Mouse (Mus musculus) hindbrain, embryonic 12.5 days (tissue): Measurements from ENCODE around the gene Pcmt1. TPM values are rescaled to one million over a fixed set of nuclear protein-coding genes. Genes with fewer than 3 reads are reported as not detected.

ENCODE experiments used
- ATAC-seq: fragments of 200-750 bp; cut with Nextera tagmentation; 2 replicates; pipeline ENCODE4 v1.8.0; 2017; ENCODE audit warnings: moderate TSS enrichment; ENCODE audit not compliant: low FRiP score
- H3K27ac ChIP-seq: fragments of 300-500 bp; sonication (generic); 2 replicates; pipeline ENCODE4 v1.5.1; 2016; ENCODE audit warnings: mild to moderate bottlenecking
- H3K27me3 ChIP-seq: fragments of 300-500 bp; sonication (generic); 2 replicates; pipeline ENCODE4 v1.6.1; 2016; ENCODE audit warnings: mild to moderate bottlenecking
- H3K36me3 ChIP-seq: fragments of 300-500 bp; sonication (generic); 2 replicates; pipeline ENCODE4 v1.6.1; 2016; ENCODE audit warnings: mild to moderate bottlenecking
- H3K4me1 ChIP-seq: fragments of 300-500 bp; sonication (generic); 2 replicates; pipeline ENCODE4 v1.6.1; 2016
- H3K4me2 ChIP-seq: fragments of 300-500 bp; sonication (generic); replicated peaks from 2 replicates; pipeline ENCODE4 v1.6.1; 2016; ENCODE audit warnings: mild to moderate bottlenecking
- H3K4me3 ChIP-seq: fragments of 300-500 bp; sonication (generic); 2 replicates; pipeline ENCODE4 v1.5.1; 2016; ENCODE audit warnings: mild to moderate bottlenecking
- H3K9ac ChIP-seq: fragments of 300-500 bp; sonication (generic); 2 replicates; pipeline ENCODE4 v1.6.1; 2016; ENCODE audit warnings: mild to moderate bottlenecking, moderate library complexity
- H3K9me3 ChIP-seq: fragments of 300-500 bp; sonication (generic); replicated peaks from 2 replicates; pipeline ENCODE4 v1.6.1; 2016; ENCODE audit warnings: mild to moderate bottlenecking
- WGBS: fragments of 180-500 bp; shearing (Covaris S2); methylation state at CpG from one replicate; pipeline ENCODE4 v1.1.7; 2016; 5-methylcytosine and 5-hydroxymethylcytosine counted together
- polyA plus RNA-seq: library from polyadenylated mRNA; unstranded; fragments of >200 nt; fragmentation: Nextera tagmentation; extraction: Ambion mirVana; gene quantifications from 2 replicates; pipeline ENCODE4 v1.2.1, GENCODE M21; 2016

Pcmt1 gene
- polyA plus RNA-seq, 1 experiment from 2014 or later = 136 TPM

DNA sequence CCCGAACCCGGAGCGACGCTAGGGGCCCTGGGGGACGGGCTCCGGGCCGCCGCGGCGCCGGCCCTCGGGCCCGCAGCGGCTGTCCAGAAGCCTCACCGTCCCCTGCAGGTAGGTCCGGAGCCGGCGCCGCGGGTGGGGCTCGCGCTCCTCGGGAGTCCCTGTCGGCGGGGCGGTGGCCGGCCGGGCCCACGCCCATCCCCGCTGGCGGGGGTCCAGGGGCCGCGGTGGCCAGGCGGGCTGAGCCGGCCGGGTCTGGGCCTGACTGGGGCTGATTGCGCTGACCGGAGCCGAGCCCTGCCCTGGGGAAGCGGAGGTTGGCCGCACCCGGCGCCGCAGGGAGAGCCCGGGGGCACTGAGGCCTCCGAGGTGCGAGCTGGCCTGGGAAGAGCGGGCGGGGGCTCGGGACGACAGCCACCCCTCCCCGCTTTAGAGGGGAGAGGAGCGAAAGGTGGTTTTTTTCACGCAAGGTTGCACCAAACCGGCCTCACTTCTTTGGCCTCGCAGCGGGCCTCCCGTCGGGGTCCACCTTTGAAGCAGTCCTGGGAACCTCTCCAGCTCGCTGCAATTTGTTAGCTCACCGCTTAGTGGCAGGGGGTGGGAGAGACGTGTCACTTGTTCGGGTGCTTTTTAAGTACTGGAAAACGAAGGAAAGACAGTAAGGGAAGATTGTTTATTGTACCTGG, 548 bp upstream of the Pcmt1 start:
- Histone ChIP-seq H3K4me1 (peaks cover 29% of the 10 kb centered on the region), H3K27ac (peak overlapping the region; percentile 96), H3K27me3 (no peaks in the 10 kb centered on the region), H3K4me3 (peak overlapping the region; percentile 100), H3K36me3 (peaks cover 22% of the 10 kb centered on the region), H3K4me2 (peak overlapping the region; percentile 63), H3K9me3 (no peaks in the 10 kb centered on the region), H3K9ac (peak overlapping the region; percentile 100)
- ATAC-seq = peak; percentile 86
- WGBS = under 1% methylated on average over 63 of the region's 64 CpGs

DNA sequence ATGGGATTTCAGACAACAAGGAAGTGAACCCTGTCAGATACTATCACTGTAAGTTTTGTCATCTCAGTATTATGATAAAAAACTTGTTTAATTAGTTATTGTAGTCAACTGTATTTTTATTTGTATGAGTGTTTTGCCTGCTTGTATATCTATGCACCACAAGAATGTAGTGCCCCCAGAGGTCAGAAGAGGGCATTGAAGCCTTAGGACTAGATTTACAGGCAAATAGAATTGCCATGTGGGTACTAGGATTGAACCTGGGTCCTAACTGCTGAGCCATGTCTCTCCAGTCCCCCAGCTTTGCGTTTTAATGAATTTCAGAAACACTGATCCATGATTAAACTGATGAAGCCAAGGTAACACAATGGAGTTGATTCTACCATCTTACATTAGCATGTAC, 7.3 kb downstream of the Pcmt1 start:
- H3K4me3 ChIP-seq = no peak overlapping the region
- H3K27me3 ChIP-seq = no peaks in the 10 kb centered on the region
- 0 out of 2 replicates have a peak, but pooled peaks cover 3% of the 10 kb centered on the region for H3K4me1 ChIP-seq
- WGBS = 71% methylated on average over 1 of the region's 1 CpGs
- no peak overlapping the region for H3K27ac ChIP-seq
- H3K36me3 ChIP-seq = peaks cover 49% of the 10 kb centered on the region
- no peak overlapping the region for H3K4me2 ChIP-seq
- no peaks in the 10 kb centered on the region for H3K9me3 ChIP-seq
- no peak overlapping the region for H3K9ac ChIP-seq
- no peak for ATAC-seq

DNA sequence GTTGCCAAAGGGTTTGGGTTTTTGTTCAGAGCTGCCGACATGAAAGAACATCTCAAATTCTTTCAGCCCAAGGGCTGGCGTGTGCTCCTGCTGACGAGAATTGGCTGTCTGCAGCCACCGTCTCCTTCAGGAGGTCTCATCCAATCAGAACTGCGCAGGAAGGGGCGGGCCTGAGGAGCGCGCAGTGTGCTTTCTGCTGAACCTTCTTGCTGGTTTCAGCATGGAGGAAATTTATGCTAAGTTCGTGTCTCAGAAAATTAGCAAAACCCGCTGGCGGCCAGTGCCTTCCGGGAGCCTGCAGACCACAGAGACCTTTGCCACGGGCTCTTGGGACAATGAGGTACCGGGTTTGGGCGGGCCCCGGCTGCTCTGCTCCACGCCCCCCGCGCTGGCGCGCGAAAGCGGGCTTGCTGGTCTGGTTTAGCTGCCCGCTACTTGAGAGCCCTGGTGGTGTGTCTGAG, 13.6 kb downstream of the Pcmt1 start, which contains the start of gene Nup43:
Gene Nup43 (plus strand): TSS at position 162 of the 461 bp plus-strand sequence.
- Histone ChIP-seq H3K4me3 (peak within 1 kb of the TSS; percentile 80), H3K9me3 (no peaks in the 10 kb centered on the region), H3K36me3 (0 out of 2 replicates have a peak, but pooled peaks cover 11% of the 10 kb centered on the region), H3K4me1 (peaks cover 13% of the 10 kb centered on the region), H3K27ac (peak within 1 kb of the TSS; percentile 72), H3K9ac (peak within 1 kb of the TSS; percentile 69), H3K4me2 (peak within 1 kb of the TSS; percentile 80), H3K27me3 (no peaks in the 10 kb centered on the region)
- 0% methylated on average over 24 of the region's 24 CpGs for WGBS
- peak; percentile 82 for ATAC-seq

DNA sequence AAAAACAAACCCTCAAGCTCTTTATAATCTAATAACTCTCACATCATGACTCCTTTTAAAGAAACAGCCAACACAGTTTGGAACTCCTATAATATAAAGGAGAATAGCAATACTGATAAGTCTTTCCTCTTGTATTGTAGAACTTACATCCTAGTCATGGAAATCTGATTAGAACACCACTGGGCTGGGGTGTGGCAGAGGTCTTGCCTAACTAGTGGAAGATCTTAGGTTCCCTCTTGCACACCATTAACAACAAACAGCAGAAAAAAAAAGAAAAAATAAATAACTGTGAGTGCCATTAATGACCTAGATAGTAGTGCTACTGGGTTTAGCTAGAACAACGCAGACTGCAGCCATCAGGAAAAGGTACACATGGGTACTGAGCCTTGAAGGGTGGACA, 16.0 kb downstream of the Pcmt1 start:
- Histone ChIP-seq H3K4me3 (no peak overlapping the region), H3K9me3 (no peaks in the 10 kb centered on the region), H3K27me3 (no peaks in the 10 kb centered on the region), H3K4me2 (no peak overlapping the region), H3K27ac (no peak overlapping the region), H3K36me3 (0 out of 2 replicates have a peak, but pooled peaks cover 4% of the 10 kb centered on the region), H3K9ac (no peak overlapping the region), H3K4me1 (peaks cover 18% of the 10 kb centered on the region)
- ATAC-seq = no peak
- 91% methylated on average over 1 of the region's 1 CpGs for WGBS

DNA sequence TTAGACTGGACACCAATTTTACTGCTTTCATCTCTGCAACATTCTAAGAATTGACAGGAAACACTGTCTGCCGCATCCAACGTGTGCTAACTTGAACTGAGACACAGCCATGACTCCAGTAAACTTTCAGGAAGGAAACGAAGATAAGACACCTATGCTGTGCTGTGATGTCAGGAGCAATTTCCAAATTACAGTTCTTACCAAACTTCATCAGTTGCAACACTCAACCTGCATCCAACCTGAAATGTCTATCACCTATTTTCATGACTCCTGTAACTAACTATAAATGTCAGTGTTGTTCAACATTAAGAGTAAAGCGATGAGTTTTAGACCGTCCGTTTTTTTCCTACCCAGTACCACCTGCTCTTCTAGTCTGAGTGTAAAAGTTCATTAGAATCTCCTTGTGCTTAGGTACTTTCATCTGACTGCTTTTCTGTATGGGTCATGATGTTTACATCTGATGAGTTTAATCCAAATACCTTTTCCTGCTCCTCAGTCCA, 16.9 kb downstream of the Pcmt1 start:
- H3K27ac ChIP-seq = 0 out of 2 replicates have a peak overlapping the region, but pooled peaks have one; percentile 92
- 73% methylated on average over 6 of the region's 6 CpGs for WGBS
- ATAC-seq = no peak

GRCm38 (mm10) chr10:7663159-7664026, 17.5 kb downstream of the Pcmt1 start:
- Histone ChIP-seq H3K27me3 (no peaks in the 10 kb centered on the region), H3K4me2 (peak overlapping the region; percentile 83), H3K9me3 (no peaks in the 10 kb centered on the region), H3K36me3 (no peaks in the 10 kb centered on the region), H3K4me1 (peaks cover 17% of the 10 kb centered on the region), H3K9ac (peak overlapping the region; percentile 89), H3K27ac (peak overlapping the region; percentile 92), H3K4me3 (peak overlapping the region; percentile 94)
- peak; percentile 95 for ATAC-seq
- WGBS = under 1% methylated on average over 63 of the region's 64 CpGs

More for the DNA sequence above, 16.9 kb downstream of the Pcmt1 start:
- H3K9me3 ChIP-seq = no peaks in the 10 kb centered on the region
- H3K27me3 ChIP-seq = no peaks in the 10 kb centered on the region
- H3K4me2 ChIP-seq = peak overlapping the region; percentile 83
- H3K4me3 ChIP-seq = peak overlapping the region; percentile 94
- H3K9ac ChIP-seq = peak overlapping the region; percentile 89; the same call in 1 of the 2 replicates
- H3K4me1 ChIP-seq = peaks cover 18% of the 10 kb centered on the region
- no peaks in the 10 kb centered on the region for H3K36me3 ChIP-seq

DNA sequence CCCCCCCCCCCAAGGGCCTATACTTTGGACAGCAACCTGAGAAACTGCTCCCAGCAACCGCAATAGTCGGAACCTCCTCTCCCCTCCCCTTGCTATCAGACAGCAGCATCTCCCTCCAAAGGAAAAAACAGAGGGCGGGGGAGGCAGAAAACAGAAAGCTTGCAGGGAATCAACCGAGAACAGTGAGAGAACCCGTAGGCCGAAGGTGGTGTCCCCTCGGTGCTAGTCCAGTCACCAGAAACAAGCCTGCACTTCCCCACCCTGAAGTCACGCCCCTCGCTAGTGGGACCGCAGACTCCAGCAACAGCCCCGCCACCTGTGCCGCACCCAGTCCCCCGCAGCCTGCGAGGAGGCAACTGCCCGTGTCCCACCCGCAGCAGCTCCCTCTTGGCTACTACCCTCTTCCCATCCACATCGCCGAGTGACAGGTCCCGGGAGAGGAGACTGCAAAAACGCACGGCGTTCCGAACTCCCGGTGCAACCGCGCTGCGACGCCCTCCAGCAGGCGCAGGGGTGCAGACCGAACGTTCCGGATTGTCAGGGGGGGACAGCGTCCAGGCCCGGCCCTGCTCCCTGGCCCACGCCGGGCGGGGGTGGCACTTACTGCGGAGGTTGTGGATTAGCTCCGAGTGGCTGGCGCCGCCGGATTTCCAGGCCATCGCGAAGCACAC, 18.3 kb downstream of the Pcmt1 start:
- Histone ChIP-seq H3K27ac (peak overlapping the region; percentile 92), H3K36me3 (no peaks in the 10 kb centered on the region), H3K4me3 (peak overlapping the region; percentile 94), H3K9ac (peak overlapping the region; percentile 89), H3K9me3 (no peaks in the 10 kb centered on the region), H3K4me1 (peaks cover 10% of the 10 kb centered on the region), H3K4me2 (peak overlapping the region; percentile 83), H3K27me3 (no peaks in the 10 kb centered on the region)
- WGBS = under 1% methylated on average over 44 of the region's 44 CpGs
- ATAC-seq = peak; percentile 79

DNA sequence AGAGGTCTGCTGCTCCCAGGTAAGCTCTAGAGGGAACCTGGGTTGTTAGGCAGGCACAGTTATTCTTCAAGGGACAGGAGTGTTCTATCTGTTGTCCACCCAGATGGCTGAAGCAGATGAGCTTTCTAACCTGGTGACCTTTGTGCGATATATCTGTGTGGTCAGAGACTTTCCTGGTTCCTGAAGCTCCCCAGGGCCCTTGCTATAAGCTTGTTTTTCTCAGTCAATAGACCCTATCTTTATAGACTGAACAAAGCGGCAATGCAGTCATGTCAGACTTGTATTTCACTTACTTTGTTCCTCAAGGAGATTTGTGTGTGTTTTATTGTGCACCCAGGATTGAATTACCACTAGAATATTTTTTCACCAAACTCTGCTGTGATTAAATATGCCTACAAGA, 29.9 kb downstream of the Pcmt1 start:
- ATAC-seq = no peak
- H3K4me1 ChIP-seq = no peaks in the 10 kb centered on the region
- no peak overlapping the region for H3K4me2 ChIP-seq
- no peaks in the 10 kb centered on the region for H3K9me3 ChIP-seq
- peaks cover 25% of the 10 kb centered on the region for H3K36me3 ChIP-seq
- no peak overlapping the region for H3K4me3 ChIP-seq
- H3K9ac ChIP-seq = no peak overlapping the region
- WGBS = 96% methylated on average over 2 of the region's 2 CpGs
- no peaks in the 10 kb centered on the region for H3K27me3 ChIP-seq
- no peak overlapping the region for H3K27ac ChIP-seq

GRCm38 (mm10) chr10:7649059-7649458, 31.9 kb downstream of the Pcmt1 start:
- Histone ChIP-seq H3K4me2 (no peak overlapping the region), H3K36me3 (peaks cover 35% of the 10 kb centered on the region), H3K27ac (no peak overlapping the region), H3K9ac (no peak overlapping the region), H3K27me3 (no peaks in the 10 kb centered on the region), H3K4me1 (no peaks in the 10 kb centered on the region), H3K4me3 (no peak overlapping the region), H3K9me3 (no peaks in the 10 kb centered on the region)
- ATAC-seq = no peak
- WGBS = 89% methylated on average over 4 of the region's 4 CpGs

DNA sequence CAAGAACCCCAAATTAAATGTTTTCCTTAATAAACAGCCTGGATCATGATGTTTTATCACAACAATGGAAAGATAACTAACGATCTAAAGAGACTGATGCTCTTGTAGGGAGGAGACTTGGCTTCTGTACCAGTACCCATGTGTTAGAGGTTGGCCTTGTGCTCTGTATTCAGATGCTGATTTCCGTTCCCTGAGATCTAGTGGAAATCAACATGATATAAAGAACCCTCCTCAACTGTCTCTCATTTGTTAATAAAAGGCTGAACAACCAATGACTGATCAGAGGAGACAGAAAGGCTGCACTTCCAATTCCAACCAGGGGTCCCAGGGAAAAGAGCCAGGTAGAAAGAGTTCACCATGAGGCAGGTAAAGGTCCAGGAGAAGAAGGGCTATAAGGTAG, 35.0 kb downstream of the Pcmt1 start:
- H3K9me3 ChIP-seq = no peaks in the 10 kb centered on the region
- H3K4me2 ChIP-seq = no peak overlapping the region
- ATAC-seq = no peak
- H3K4me3 ChIP-seq = no peak overlapping the region
- peaks cover 52% of the 10 kb centered on the region for H3K36me3 ChIP-seq
- H3K27me3 ChIP-seq = no peaks in the 10 kb centered on the region
- H3K9ac ChIP-seq = no peak overlapping the region
- H3K27ac ChIP-seq = no peak overlapping the region
- WGBS = 92% methylated on average over 2 of the region's 2 CpGs
- H3K4me1 ChIP-seq = no peaks in the 10 kb centered on the region

DNA sequence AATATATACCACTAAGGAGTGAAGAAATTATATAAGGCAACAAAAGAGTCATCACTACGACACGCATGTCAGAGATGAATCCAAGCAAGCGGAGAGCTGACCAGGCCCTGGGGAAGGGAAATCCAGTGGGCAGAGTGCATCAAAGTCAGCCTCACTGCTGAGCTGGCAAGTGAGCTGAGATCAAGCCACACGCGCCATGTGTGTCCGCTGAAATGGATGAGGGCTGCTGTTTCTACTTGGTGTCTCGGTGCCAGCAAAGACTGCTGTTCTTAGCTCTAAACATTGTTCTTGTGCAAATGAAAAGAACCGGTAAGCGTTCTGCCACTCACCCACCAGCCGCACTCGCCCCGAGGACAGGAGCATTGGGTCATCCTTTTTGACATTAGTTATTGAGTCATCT, 40.6 kb downstream of the Pcmt1 start:
- ATAC-seq = no peak
- Histone ChIP-seq H3K4me1 (no peaks in the 10 kb centered on the region), H3K4me2 (no peak overlapping the region), H3K36me3 (peaks cover 62% of the 10 kb centered on the region), H3K27ac (no peak overlapping the region), H3K9me3 (no peaks in the 10 kb centered on the region), H3K27me3 (no peaks in the 10 kb centered on the region), H3K4me3 (no peak overlapping the region), H3K9ac (no peak overlapping the region)
- WGBS = 94% methylated on average over 12 of the region's 12 CpGs
